Mouse (Mus musculus) G1E (cell line): Measurements from ENCODE around the gene Mmp19.

Experiments used
- CTCF ChIP-seq: IDR thresholded peaks from 2 replicates; pipeline ENCODE4 v1.5.1; 2012; ENCODE audit warnings: low read depth, low read length, inconsistent platforms, mixed read lengths
- GATA1 ChIP-seq: IDR thresholded peaks from 2 replicates; pipeline ENCODE4 v1.6.1; 2012; ENCODE audit warnings: borderline replicate concordance, low read length, inconsistent platforms, mixed read lengths
- GATA2 ChIP-seq: IDR thresholded peaks from 2 replicates; pipeline ENCODE4 v1.6.1; 2012; ENCODE audit warnings: low read depth, low read length, inconsistent platforms, borderline replicate concordance
- POLR2AphosphoS5 ChIP-seq: IDR thresholded peaks from 2 replicates; pipeline ENCODE4 v1.6.1; 2012; ENCODE audit warnings: low read depth, low read length, inconsistent platforms; ENCODE audit not compliant: insufficient replicate concordance
- TAL1 ChIP-seq: conservative IDR thresholded peaks from 2 replicates; pipeline ENCODE4 v1.6.1; 2012; ENCODE audit warnings: low read depth, low read length, inconsistent platforms, mixed read lengths

DNA sequence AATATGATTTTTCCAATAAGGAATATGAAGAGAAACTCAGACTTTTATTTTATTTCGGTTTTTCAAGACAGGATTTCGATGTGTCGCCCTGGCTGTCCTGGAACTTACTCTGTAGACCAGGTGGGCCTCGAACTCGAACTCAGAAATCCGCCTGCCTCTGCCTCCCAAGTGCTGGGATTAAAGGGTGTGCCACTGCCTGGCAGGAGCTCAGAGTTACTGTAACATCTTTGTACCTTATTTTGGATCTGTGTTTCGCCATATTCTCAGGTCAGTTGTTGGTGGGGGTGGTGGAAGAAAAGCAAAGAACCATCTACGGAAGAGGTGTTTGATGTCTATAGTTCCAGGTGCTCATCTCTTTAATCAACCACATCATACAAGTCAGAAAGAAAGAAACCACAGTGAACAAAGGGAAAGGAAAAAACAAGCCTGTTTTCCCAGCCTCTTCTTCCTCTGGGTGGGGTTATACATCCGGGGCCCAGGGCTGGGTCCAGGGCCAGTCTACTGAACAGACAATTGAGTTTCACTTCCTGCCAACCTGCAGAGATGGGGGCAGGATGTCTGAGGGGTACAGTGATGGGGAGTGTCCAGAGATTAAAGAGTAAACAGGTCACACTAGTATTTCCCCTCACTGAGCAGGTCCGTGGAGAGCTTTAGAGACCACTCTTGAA is 44.6 kb upstream of the Mmp19 start:
- TF ChIP-seq GATA1 (no peak), CTCF (no peak), POLR2AphosphoS5 (no peak), TAL1 (no peak), GATA2 (no peak)
